In genomic region chr2:51110271-51110670, GRCm38 (mm10) we compare ENCODE assay signal across 9 mouse cellular contexts. TPM values are rescaled to one million over a fixed set of nuclear protein-coding genes. Genes with fewer than 3 reads are reported as not detected.
DNase-seq lines count a peak whose midpoint lies in the region; TF ChIP-seq lines count a peak whose summit lies in the region.
"Had no signal": no experiment of that assay in that cellular context is flagged by ENCODE, and none has a peak within 500 bp of the region (broad histone marks: within the 10 kb centered on the region; RNA-seq: fewer than 3 reads in every experiment).

No protein-coding gene starts in this region.

- no peaks in the 10 kb centered on the region for H3K36me3 ChIP-seq in hindbrain, embryonic 10.5 days
- H3K36me3 ChIP-seq: limb, embryonic 15.5 days had no signal

- no peaks in the 10 kb centered on the region for H3K27me3 ChIP-seq in hindbrain, embryonic 10.5 days (ENCODE audit: insufficient read depth, poor library complexity, severe bottlenecking)
- H3K27me3 ChIP-seq: limb, embryonic 15.5 days had no signal

- TF ChIP-seq CTCF in left cerebral cortex, adult 2 months (IDR thresholded peaks at IDR 0.05) = no peak

- DNase-seq in gastrocnemius, postnatal 14 days = peak; percentile 15
- DNase-seq in gastrocnemius, adult 18-20 months (ENCODE audit: low spot score) = no peak
- peak; percentile 82 for DNase-seq in left cerebral cortex, postnatal 4 days
- DNase-seq in left cerebral cortex, adult 2 months (ENCODE audit: extremely low spot score in 1 of 2, low spot score in 2 of 2) = no peak
- DNase-seq in adrenal gland, postnatal 10 days = peak; percentile 63
- DNase-seq in kidney, postnatal 36 days = peak; percentile 35 to 69
- no peak for DNase-seq in hindbrain, embryonic 10.5 days (ENCODE audit: low spot score)
- DNase-seq in testis, postnatal 14 days (ENCODE audit: low spot score) = no peak

- intact Hi-C loops in gastrocnemius, postnatal 14 days (cut with DNase I; ENCODE audit: low total_unique reads) = no loop called here
- intact Hi-C loops in left cerebral cortex, postnatal 4 days (cut with DNase I) = no loop called here
- intact Hi-C loops in left cerebral cortex, adult 2 months (cut with DNase I) = no loop called here

- H3K4me1 ChIP-seq in hindbrain, embryonic 10.5 days (replicated peaks) = no peaks in the 10 kb centered on the region
- H3K4me1 ChIP-seq: limb, embryonic 15.5 days had no signal

- no peak overlapping the region for H3K4me3 ChIP-seq in left cerebral cortex, adult 2 months
- H3K4me3 ChIP-seq in hindbrain, embryonic 10.5 days = no peak overlapping the region
- H3K4me3 ChIP-seq: limb, embryonic 15.5 days had no signal

- H3K9me3 ChIP-seq in hindbrain, embryonic 10.5 days = no peaks in the 10 kb centered on the region
- H3K9me3 ChIP-seq: limb, embryonic 15.5 days had no signal

- H3K27ac ChIP-seq in left cerebral cortex, adult 2 months = no peak overlapping the region
- H3K27ac ChIP-seq in hindbrain, embryonic 10.5 days = no peak overlapping the region
- H3K27ac ChIP-seq: limb, embryonic 15.5 days had no signal

- WGBS in hindbrain, embryonic 10.5 days = 78% methylated on average over 2 of the region's 2 CpGs

RNA-seq across cellular contexts. Expression of gene Rnd3, which starts 38.6 kb away (rescaled TPM):
- total RNA-seq in gastrocnemius, postnatal 14 days (2021) = 10 to 100 TPM in 1 of 2 experiments, 1 to 10 TPM in 1; 9.9 to 14.0 TPM
- 1 to 10 TPM; 3.7 to 6.0 TPM for total RNA-seq in gastrocnemius, adult 18-20 months (2021)
- total RNA-seq in left cerebral cortex, postnatal 4 days (2021) = 10 to 100 TPM; 47.5 to 50.3 TPM
- 10 to 100 TPM; 19.5 to 21.9 TPM for total RNA-seq in left cerebral cortex, adult 2 months (2021)
- total RNA-seq in adrenal gland, postnatal 10 days (2021) = 10 to 100 TPM; 37.9 to 38.1 TPM
- polyA plus RNA-seq in hindbrain, embryonic 10.5 days (2016; fragmentation: Nextera tagmentation; extraction: Ambion mirVana) = 154 and 217 TPM in 2 replicates

Comparison
In these comparisons a context has a peak if more than half of its experiments do, and no peak if none do; other contexts are left out.
1. DNase-seq: peak in gastrocnemius, postnatal 14 days (single experiment), left cerebral cortex, postnatal 4 days (single experiment), adrenal gland, postnatal 10 days (single experiment) and kidney, postnatal 36 days (2 of 2); none in gastrocnemius, adult 18-20 months (single experiment), left cerebral cortex, adult 2 months (0 of 2), hindbrain, embryonic 10.5 days (single experiment) and testis, postnatal 14 days (single experiment).